Mouse (Mus musculus) lung, embryonic 15.5 days (tissue): Measurements from ENCODE around the gene Taf1c. TPM values are rescaled to one million over a fixed set of nuclear protein-coding genes. Genes with fewer than 3 reads are reported as not detected.

Experiments
- ATAC-seq: fragments of 200-750 bp; cut with Nextera tagmentation; 2 replicates; pipeline ENCODE4 v1.8.0; 2017; ENCODE audit warnings: moderate number of reproducible peaks, borderline replicate concordance; ENCODE audit not compliant: low FRiP score, low TSS enrichment; ENCODE audit errors: extremely low read depth
- H3K27ac ChIP-seq: fragments of 300-500 bp; sonication (generic); 2 replicates; pipeline ENCODE4 v1.5.1; 2015; ENCODE audit warnings: moderate library complexity, mild to moderate bottlenecking, inconsistent platforms
- H3K27me3 ChIP-seq: fragments of 300-500 bp; sonication (generic); 2 replicates; pipeline ENCODE4 v1.6.1; 2015; ENCODE audit warnings: inconsistent platforms
- H3K36me3 ChIP-seq: fragments of 300-500 bp; sonication (generic); 2 replicates; pipeline ENCODE4 v1.6.1; 2015; ENCODE audit warnings: inconsistent platforms
- H3K4me1 ChIP-seq: fragments of 300-500 bp; sonication (generic); 2 replicates; pipeline ENCODE4 v1.6.1; 2015; ENCODE audit warnings: inconsistent platforms
- H3K4me2 ChIP-seq: fragments of 300-500 bp; sonication (generic); 2 replicates; pipeline ENCODE4 v1.6.1; 2015; ENCODE audit warnings: inconsistent platforms, mild to moderate bottlenecking, moderate library complexity
- H3K4me3 ChIP-seq: fragments of 300-500 bp; sonication (generic); 2 replicates; pipeline ENCODE4 v1.5.1; 2015; ENCODE audit warnings: mild to moderate bottlenecking, inconsistent platforms
- H3K9ac ChIP-seq: fragments of 300-500 bp; sonication (generic); 2 replicates; pipeline ENCODE4 v1.6.1; 2015; ENCODE audit warnings: inconsistent platforms
- H3K9me3 ChIP-seq: fragments of 300-500 bp; sonication (generic); 2 replicates; pipeline ENCODE4 v1.6.1; 2016; ENCODE audit warnings: inconsistent platforms
- WGBS: fragments of 180-500 bp; shearing (Covaris S2); methylation state at CpG from one replicate; pipeline ENCODE4 v1.1.7; 2015; 5-methylcytosine and 5-hydroxymethylcytosine counted together
- polyA plus RNA-seq: library from polyadenylated mRNA; unstranded; fragments of >200 nt; fragmentation: Nextera tagmentation; extraction: Ambion mirVana; gene quantifications from 2 replicates; pipeline ENCODE4 v1.2.1, GENCODE M21; 2015

The Taf1c gene
- polyA plus RNA-seq, 1 experiment from 2014 or later, result 10.6 TPM

- H3K27me3 ChIP-seq, result peaks cover 52% of the 10 kb centered on the region
Measured at GRCm38 (mm10) chr8:119635958-119636357, 30.9 kb upstream of the Taf1c start.

DNA sequence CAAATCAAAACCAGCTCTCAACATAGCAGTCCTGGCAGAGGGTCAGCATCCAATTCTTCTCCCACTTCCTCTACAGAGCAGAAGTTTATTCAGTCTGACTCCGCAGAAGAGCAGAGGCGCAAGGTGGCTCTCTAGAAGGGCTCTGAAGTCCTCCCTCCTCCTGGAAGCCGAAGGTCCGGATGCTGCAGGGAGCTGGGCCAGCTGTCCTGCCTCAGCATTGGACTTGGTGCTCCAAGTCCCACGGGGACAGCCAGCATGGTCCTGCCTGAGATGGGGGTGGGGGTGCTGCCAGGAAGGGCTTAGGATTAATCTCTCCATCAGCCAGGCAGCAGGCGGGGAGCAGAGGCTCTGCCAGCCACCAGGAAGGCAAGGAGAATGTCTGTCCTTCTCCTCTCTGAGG is 30.4 kb upstream of the Taf1c start, which contains the start of gene Kcng4:
Gene Kcng4, minus strand, starts transcription at position 303 of the 400 bp plus-strand sequence.
- Histone ChIP-seq H3K36me3 (no peaks in the 10 kb centered on the region), H3K4me3 (no peak within 1 kb of the TSS), H3K4me2 (no peak within 1 kb of the TSS; the same call in 1 of the 2 replicates), H3K9ac (no peak within 1 kb of the TSS), H3K9me3 (no peaks in the 10 kb centered on the region), H3K27me3 (peaks cover 52% of the 10 kb centered on the region), H3K27ac (no peak within 1 kb of the TSS), H3K4me1 (peaks cover 6% of the 10 kb centered on the region; the same call in 1 of the 2 replicates)
- ATAC-seq, result peak; percentile 25; the same call in 1 of the 2 replicates
- 19% methylated on average over 6 of the region's 6 CpGs for WGBS

More at GRCm38 (mm10) chr8:119635958-119636357, 30.9 kb upstream of the Taf1c start:
- Histone ChIP-seq H3K4me1 (peaks cover 6% of the 10 kb centered on the region; the same call in 1 of the 2 replicates), H3K27ac (no peak overlapping the region), H3K4me2 (no peak overlapping the region; the same call in 1 of the 2 replicates), H3K9ac (no peak overlapping the region), H3K9me3 (no peaks in the 10 kb centered on the region), H3K36me3 (no peaks in the 10 kb centered on the region), H3K4me3 (no peak overlapping the region)
- no peak for ATAC-seq
- WGBS, result 43% methylated on average over 2 of the region's 2 CpGs

GRCm38 (mm10) chr8:119634616-119635336 is 29.8 kb upstream of the Taf1c start:
- no peak for ATAC-seq
- Histone ChIP-seq H3K4me2 (no peak overlapping the region; the same call in 1 of the 2 replicates), H3K27me3 (peaks cover 52% of the 10 kb centered on the region), H3K9ac (no peak overlapping the region), H3K4me1 (peaks cover 6% of the 10 kb centered on the region; the same call in 1 of the 2 replicates), H3K4me3 (no peak overlapping the region), H3K9me3 (no peaks in the 10 kb centered on the region), H3K27ac (no peak overlapping the region), H3K36me3 (no peaks in the 10 kb centered on the region)
- 22% methylated on average over 14 of the region's 14 CpGs for WGBS

DNA sequence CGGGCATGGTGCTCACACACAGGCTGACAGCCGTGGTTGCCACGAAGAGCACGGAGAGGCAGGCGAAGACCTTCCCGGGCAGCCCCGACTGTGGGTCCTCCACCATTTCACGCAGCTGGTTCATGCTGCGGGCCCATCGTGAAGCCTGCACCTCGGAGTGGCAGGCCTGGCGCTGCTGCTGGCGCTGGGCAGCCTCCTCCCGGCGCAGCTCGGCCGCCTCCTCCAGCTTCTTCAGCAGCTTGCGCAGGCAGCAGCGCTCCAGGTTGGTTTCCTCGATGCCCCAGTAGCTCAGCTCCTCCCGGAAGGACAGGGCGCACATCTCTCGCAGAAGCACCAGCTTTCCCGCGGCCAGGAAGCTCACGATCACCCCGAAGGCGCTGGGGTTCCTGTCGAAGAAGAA is 27.9 kb upstream of the Taf1c start:
- no peaks in the 10 kb centered on the region for H3K36me3 ChIP-seq
- H3K27me3 ChIP-seq, result peaks cover 52% of the 10 kb centered on the region
- no peak for ATAC-seq
- H3K9me3 ChIP-seq, result no peaks in the 10 kb centered on the region
- H3K4me3 ChIP-seq, result no peak overlapping the region
- H3K9ac ChIP-seq, result no peak overlapping the region
- H3K27ac ChIP-seq, result no peak overlapping the region
- WGBS, result 43% methylated on average over 29 of the region's 29 CpGs
- no peak overlapping the region for H3K4me2 ChIP-seq
- H3K4me1 ChIP-seq, result peaks cover 6% of the 10 kb centered on the region; the same call in 1 of the 2 replicates

- H3K27ac ChIP-seq, result no peak overlapping the region
- H3K27me3 ChIP-seq, result peaks cover 52% of the 10 kb centered on the region
- WGBS, result 78% methylated on average over 9 of the region's 9 CpGs
- H3K4me3 ChIP-seq, result no peak overlapping the region
- peaks cover 6% of the 10 kb centered on the region; the same call in 1 of the 2 replicates for H3K4me1 ChIP-seq
- no peaks in the 10 kb centered on the region for H3K36me3 ChIP-seq
- H3K4me2 ChIP-seq, result no peak overlapping the region
- H3K9me3 ChIP-seq, result no peaks in the 10 kb centered on the region
- H3K9ac ChIP-seq, result no peak overlapping the region
- ATAC-seq, result no peak
Measured at GRCm38 (mm10) chr8:119632246-119632645, 27.2 kb upstream of the Taf1c start.

- Histone ChIP-seq H3K9me3 (no peaks in the 10 kb centered on the region), H3K27ac (no peak overlapping the region), H3K4me2 (no peak overlapping the region), H3K27me3 (peaks cover 46% of the 10 kb centered on the region), H3K4me3 (no peak overlapping the region), H3K36me3 (no peaks in the 10 kb centered on the region), H3K4me1 (peaks cover 6% of the 10 kb centered on the region; the same call in 1 of the 2 replicates), H3K9ac (no peak overlapping the region)
- WGBS, result 55% methylated on average over 3 of the region's 3 CpGs
- ATAC-seq, result no peak
Measured at GRCm38 (mm10) chr8:119630841-119631240, 25.8 kb upstream of the Taf1c start.

GRCm38 (mm10) chr8:119627613-119628359 is 22.8 kb upstream of the Taf1c start:
- H3K27me3 ChIP-seq, result peaks cover 18% of the 10 kb centered on the region
- ATAC-seq, result no peak
- H3K4me1 ChIP-seq, result no peaks in the 10 kb centered on the region
- no peak overlapping the region for H3K4me2 ChIP-seq
- no peak overlapping the region for H3K27ac ChIP-seq
- WGBS, result 34% methylated on average over 10 of the region's 10 CpGs
- no peaks in the 10 kb centered on the region for H3K36me3 ChIP-seq
- no peaks in the 10 kb centered on the region for H3K9me3 ChIP-seq
- no peak overlapping the region for H3K4me3 ChIP-seq
- H3K9ac ChIP-seq, result no peak overlapping the region

DNA sequence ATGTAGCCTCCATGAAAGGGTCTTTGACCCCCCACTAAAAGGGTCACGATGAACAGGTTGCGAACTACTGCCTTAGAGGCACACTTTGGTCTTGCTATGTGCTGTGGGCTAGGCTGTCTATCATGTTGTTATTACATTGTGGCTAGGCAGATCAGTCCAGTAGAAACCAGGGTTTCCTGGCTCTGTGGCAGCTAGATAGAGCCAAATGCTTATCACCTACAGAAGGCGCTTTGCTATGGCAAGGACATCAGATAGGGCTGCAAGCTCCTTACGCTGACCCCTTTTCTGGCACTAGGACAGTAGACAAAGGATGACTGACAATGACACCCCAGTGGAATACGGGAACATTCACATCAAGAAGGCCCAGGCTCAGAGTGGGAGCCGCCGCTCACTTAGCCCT is 22.2 kb upstream of the Taf1c start:
- no peak overlapping the region for H3K4me3 ChIP-seq
- H3K36me3 ChIP-seq, result no peaks in the 10 kb centered on the region
- no peaks in the 10 kb centered on the region for H3K9me3 ChIP-seq
- no peak for ATAC-seq
- H3K27ac ChIP-seq, result no peak overlapping the region
- no peak overlapping the region for H3K9ac ChIP-seq
- H3K27me3 ChIP-seq, result peaks cover 12% of the 10 kb centered on the region
- no peak overlapping the region for H3K4me2 ChIP-seq
- H3K4me1 ChIP-seq, result no peaks in the 10 kb centered on the region
- WGBS, result 83% methylated on average over 7 of the region's 7 CpGs

GRCm38 (mm10) chr8:119625788-119626187 is 20.8 kb upstream of the Taf1c start:
- Histone ChIP-seq H3K4me3 (no peak overlapping the region), H3K4me2 (no peak overlapping the region), H3K27me3 (no peaks in the 10 kb centered on the region), H3K27ac (no peak overlapping the region), H3K36me3 (no peaks in the 10 kb centered on the region), H3K4me1 (no peaks in the 10 kb centered on the region), H3K9ac (no peak overlapping the region), H3K9me3 (no peaks in the 10 kb centered on the region)
- 75% methylated on average over 22 of the region's 22 CpGs for whole genome bisulfite sequencing
- no peak; the same call in 1 of the 2 replicates for ATAC-seq

GRCm38 (mm10) chr8:119624916-119625315 is 19.9 kb upstream of the Taf1c start:
- WGBS, result 81% methylated on average over 7 of the region's 7 CpGs

GRCm38 (mm10) chr8:119623744-119624143 is 18.7 kb upstream of the Taf1c start:
- Histone ChIP-seq H3K9me3 (no peaks in the 10 kb centered on the region), H3K4me1 (no peaks in the 10 kb centered on the region), H3K4me2 (no peak overlapping the region), H3K27me3 (no peaks in the 10 kb centered on the region), H3K4me3 (no peak overlapping the region), H3K9ac (no peak overlapping the region), H3K36me3 (no peaks in the 10 kb centered on the region), H3K27ac (no peak overlapping the region)
- no peak for ATAC-seq
- WGBS, result 67% methylated on average over 1 of the region's 1 CpGs

More at GRCm38 (mm10) chr8:119624916-119625315, 19.9 kb upstream of the Taf1c start:
- H3K4me2 ChIP-seq, result no peak overlapping the region
- H3K27me3 ChIP-seq, result no peaks in the 10 kb centered on the region
- H3K36me3 ChIP-seq, result no peaks in the 10 kb centered on the region
- H3K4me3 ChIP-seq, result no peak overlapping the region
- H3K27ac ChIP-seq, result no peak overlapping the region
- no peaks in the 10 kb centered on the region for H3K4me1 ChIP-seq
- ATAC-seq, result no peak
- H3K9me3 ChIP-seq, result no peaks in the 10 kb centered on the region
- H3K9ac ChIP-seq, result no peak overlapping the region

- WGBS, result 77% methylated on average over 8 of the region's 8 CpGs
Measured at GRCm38 (mm10) chr8:119623061-119623460, 18.0 kb upstream of the Taf1c start.

More at GRCm38 (mm10) chr8:119623061-119623460, 18.0 kb upstream of the Taf1c start:
- no peak for ATAC-seq
- Histone ChIP-seq H3K36me3 (no peaks in the 10 kb centered on the region), H3K27ac (no peak overlapping the region), H3K27me3 (no peaks in the 10 kb centered on the region), H3K9ac (no peak overlapping the region), H3K4me3 (no peak overlapping the region), H3K4me2 (no peak overlapping the region), H3K9me3 (no peaks in the 10 kb centered on the region), H3K4me1 (no peaks in the 10 kb centered on the region)
